Mouse (Mus musculus) thymus, adult 18-20 months (tissue): ENCODE results near the gene Klrb1c.
"Not testable (repeated sequence)": the region's sequence is repeated elsewhere in the genome, so short reads cannot be mapped to it uniquely, and the experiment has no call there.

ENCODE experiments used
- DNase-seq, 2 experiments: peaks; one replicate each; pipeline ENCODE4 v3.0.0; 2022; ENCODE audit warnings: mixed read lengths in 2 of 2

Klrb1c gene

DNA sequence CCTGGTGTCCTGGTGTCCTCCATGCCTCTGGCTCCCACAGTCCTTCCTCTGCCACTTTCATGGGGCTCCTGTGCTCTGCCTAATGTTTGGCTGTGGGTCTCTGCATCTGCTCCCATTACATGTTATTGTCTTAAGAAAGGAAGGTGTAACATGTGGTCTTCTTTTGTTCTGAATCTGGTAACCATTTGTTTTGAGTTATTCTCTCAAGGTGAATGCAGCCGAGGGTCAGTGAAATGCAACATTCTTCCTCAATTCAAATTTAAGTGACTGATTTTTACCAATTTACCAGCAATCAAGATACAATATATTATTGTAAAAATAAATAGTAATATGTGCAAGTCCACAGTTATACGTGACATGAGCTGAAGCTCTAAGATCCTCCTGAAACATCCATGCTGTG is at the start of gene Klrb1c:
Klrb1c (minus strand) TSS at position 101 of the 400 bp plus-strand sequence.
- DNase-seq: no peak

DNA sequence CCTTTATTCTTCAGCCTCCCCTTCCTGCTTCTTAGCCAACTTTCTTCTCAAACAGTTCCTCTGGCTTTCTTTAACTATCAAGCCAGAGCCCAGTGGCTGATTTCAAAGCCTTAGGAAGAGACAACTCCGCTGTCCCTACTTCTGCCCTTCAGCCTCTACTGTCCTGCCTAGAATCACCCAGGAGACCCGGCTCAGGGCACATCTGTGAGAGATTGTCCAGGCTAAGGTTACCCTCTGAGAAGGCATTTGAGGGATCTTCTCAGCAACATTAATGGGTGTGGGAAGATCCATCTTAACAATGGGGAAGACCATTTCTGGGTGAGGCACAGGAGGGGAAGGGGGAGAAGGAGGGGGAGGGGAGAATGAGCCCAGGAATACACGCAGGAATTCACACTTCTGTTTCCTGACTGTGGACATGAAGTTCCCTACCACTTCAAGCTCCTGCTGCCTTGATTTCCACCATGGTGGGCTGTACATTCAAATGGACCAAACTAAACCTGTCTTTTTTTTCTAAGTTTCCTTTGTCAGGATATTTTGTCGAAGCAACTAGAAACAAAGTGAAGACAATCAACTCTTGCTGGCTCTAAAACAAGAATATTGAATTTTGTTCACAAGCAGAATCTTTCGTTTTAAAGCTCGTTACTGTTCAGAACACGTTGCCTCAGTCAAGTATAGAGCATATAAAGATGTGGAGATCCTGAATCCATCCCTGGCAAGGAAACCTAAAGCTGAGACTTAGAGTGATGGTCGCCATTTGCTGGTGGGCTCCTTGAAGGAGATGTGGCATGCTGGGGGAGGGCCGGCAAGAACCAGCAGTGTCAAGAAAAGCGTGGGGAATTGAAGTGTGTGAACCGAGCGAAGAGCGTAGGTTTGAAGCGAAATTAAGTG is 48.7 kb upstream of the Klrb1c start:
- peak in 1 of 2 experiments; percentile 53 for DNase-seq

DNA sequence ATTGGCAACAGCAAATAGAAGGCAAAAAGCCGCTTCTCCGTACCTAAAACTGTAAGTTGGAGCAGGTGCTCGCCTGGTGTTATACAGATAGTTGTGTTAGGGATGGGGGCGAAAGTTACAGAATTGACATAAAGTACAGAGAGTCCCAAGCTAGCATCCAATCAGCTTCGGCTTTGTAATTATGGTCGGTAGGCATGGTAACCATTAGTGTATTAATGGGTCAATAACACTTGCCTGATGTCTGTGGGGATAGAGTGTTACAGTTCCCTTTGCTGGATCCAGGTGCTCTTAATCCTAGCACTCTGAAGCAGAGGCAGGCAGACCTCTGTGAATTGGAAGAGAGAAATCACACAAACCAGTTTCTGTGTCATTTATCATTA is 47.9 kb upstream of the Klrb1c start:
- no peak for DNase-seq

DNA sequence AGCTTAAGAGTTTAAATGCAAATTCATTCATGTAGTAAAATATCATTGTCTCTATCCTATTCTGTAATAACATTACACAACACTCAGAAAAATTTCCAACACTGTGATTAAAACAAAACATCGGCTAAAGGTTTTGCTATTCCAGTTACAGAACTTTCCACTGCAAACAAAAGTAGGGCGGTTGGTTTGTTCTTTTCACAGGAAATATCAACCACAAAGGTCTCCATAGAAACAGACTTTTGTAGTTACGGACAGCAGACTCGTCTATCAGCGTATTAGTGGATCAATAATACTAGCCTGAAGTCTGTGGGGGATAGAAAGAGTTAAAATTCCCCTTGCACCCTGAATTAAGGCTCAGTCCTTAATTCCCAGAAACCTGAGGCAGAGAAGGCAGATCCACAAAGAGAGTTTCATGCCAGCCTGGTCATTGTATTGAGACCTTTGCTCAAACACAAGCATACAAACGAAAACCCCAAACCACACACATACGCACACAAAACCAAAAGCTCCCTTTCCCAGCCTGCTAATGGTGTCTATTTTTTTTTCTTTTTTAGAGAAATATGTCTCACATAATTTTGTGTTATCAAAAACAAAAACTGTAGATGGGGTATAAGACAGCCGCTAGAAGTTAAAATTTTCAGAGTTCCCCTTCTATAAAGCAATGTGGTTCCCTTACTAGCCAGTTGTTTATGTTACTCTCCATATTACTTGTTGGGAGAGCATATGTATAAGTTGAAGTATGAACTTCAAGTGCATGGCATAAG is 47.4 kb upstream of the Klrb1c start:
- DNase-seq: no peak

DNA sequence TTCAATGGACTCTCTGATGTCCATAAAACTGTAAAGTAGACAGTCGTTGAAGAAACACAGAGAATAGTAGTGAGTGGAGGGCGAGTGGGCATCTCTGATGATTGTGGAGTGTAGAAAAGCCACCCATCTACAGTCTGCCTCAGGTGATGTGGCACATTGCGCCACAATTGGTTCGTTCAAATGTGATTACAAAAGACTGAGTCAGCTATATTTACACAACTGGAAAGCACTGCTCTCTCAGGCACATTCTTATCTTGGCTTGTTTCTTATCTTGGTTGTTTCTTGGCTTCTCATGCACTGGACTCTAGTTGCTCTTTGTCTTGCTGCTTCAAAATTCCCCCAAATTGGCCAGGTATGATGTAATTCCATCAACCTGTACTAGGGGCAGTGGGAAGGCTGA is 46.6 kb upstream of the Klrb1c start:
- no peak for DNase-seq

DNA sequence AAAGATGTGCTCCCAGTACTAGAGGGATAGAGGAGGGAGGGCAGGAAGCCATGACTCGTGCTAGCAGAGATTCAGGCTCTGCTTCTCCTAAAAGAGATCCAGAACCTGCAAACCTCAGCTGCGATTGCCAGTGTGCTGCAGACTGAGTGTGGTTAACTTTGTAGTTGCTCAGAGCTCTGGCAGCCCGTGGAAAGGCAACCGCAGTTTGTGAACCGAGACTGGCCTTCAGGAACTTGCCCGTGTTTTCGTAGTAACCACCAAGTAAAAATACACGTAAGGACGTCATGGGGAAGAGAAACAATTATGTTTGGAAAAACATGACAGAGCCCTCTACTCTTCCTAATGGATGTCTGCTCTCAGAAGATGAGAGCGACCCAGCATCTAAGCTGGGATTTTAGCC is 44.0 kb upstream of the Klrb1c start:
- no peak for DNase-seq

DNA sequence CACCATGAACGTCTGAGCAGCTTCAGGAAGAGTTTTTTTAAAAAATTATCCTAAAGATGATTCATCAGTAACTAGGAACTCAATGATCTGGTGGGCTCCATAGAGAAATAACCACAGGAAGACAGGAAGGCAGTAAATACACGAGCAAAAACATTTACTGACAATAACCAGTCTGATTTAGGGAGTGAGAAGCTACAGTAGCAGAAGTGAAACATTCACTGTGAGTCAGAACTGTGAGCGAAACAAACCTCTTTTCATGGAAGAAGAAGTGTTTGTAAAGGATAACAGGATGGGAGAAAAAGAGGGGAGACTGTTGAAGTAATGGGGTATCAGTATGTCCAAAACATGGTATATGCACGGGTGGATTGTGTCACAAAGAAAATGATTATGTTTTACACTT is 40.8 kb upstream of the Klrb1c start:
- no peak for DNase-seq

DNA sequence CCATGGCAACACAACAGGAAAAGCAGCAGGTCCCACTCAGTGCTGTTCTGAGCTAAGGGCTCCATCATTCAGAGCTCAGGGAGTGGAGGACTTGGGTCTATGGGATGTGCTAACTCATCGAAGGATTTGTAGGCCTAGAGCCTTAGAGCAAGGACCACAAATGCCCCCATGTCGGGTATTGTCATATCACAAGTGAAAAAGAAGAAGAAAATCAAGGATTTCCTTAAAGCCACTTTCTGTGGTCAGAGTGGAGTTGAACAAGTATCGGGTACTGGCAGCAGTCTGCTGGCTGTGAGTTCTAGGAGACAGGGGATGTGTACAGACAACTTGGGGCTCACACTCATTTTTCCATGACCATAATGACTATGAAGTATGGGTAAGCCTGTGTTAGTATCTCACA is 37.8 kb upstream of the Klrb1c start:
- no peak for DNase-seq

DNA sequence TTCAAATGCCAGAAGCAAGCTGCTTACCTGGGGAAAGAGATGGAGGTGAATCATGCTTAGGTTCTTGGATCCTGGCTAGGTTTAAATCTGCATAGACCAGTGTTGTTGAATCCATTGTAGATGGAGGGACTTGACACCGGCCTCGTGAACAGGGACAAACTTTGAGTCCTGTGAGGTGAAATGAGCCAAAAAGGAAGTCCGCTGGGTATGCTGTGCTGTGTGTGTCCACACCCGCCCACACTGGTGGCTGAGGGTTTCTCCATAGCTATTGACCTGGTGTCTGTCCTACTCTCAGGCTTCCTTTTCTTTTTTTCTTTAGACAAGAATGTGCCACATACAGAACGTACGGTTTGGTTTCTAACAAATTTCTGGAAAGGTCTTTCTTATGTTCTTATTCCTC is 37.1 kb upstream of the Klrb1c start, which contains the start of the genes Gm44511 and Klrb1b:
Gm44511 (minus strand) TSS at position 184 of the 400 bp plus-strand sequence.
Klrb1b (minus strand) TSS at position 200 of the 400 bp plus-strand sequence.
- DNase-seq: no peak

DNA sequence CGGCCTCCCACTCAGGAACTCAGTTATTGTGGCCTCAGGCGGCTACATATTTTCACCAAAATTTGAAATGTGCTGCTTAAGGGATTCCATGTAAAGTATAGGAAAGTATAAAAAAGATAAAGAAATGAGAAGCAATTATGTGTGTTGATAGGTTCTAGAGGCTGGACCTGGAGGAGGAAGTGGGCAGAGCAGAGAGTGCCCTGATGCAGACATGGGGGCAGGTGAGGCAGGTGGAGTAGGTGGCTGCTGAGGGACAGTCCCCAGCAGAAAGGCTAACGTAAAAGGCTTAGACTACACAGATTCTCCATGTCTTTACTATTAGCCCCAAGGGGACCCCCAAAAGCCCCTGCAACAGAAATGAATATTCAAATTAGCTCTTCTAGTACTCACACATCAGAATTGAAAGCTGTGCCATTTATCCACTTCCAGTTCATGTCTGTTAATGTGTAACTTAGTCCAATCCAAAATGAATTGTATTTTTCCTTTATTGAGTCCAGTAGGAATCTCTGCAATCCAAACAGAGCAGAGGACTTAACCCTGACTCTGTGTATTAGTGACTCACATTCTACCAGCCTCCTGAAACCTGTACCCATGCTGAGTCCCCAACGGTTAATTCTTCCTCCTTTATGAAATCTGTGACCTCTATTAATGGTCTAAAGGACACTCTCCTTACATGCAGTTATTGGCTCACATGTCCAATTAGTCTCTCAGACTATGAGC is 29.2 kb upstream of the Klrb1c start:
- DNase-seq: no peak

DNA sequence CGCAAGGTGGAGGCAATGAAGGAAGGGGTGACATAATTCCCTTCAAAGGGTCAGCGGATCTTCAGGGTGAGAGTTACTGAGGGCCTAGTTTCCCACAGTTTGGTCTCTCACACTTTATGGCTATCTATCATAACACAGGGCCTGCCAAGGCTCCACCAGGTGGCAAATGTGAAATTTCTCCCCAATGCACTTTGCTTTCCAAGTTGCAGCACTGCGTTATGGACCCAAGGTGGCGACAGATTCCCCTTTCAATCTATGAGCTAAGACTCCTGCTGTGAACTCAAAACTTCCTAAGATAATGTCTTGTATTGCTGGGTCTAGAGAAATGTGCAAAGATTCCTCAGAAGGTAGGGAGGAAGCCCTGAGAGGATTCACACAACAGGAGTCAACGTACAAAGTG is 19.5 kb upstream of the Klrb1c start:
- peak; percentile 46 to 58 for DNase-seq

DNA sequence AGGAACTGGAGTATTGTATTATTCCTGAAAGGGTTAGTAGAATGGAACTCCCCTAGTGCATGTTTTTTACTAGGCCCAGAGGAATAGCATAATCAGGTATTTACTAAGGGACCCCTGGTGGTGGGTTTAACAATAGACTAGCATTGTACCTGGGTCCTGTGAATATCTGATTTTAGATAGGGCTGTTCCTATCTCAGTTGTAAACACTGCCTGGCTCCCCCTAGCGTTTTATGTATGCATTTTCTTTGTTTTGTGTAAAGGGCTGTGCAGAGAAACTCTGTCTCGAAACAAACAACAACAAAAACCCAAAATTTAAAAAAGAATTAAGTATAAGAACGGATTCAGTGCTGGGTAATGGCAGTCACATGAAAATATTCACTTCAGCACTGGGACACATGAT is 18.0 kb upstream of the Klrb1c start:
- DNase-seq: no peak

DNA sequence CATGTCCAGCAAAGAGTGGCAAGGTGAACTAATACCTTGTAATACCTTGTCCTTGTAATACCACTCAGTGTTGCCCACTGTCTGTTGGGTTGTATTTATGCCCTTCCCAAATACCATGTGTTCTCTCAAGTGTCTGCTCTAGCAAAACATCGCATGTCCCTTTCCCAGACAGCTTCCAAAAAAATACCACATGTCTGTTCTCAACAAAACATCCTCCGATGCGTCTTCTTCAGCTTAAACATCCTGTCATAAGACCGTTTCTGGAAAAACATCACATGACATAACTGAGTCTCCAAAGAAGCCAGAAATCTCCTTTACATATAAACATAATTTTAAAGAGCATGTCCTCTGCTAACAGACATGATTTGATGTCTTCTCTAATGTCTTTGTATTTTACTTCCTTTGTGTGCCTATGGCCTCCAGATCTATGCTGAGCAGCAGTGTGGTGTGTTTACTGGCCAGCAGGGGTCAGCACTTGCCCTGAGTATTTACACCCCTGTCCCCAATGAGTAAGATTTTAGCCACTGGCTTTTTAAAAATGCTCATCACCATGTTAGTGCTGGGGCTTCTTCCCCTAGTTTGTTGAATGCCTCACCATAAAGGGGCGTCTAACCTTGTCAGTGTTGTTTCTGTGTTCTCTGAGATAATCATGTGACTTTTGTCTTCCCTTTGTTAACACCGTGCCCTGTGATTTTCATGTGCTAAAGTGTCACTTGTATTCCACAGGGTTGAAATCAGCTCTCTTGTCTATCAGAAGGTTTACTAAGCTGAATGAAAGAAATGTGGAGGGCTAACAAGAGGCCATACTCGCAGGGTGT is 16.0 kb upstream of the Klrb1c start:
- DNase-seq: not testable (repeated sequence)

DNA sequence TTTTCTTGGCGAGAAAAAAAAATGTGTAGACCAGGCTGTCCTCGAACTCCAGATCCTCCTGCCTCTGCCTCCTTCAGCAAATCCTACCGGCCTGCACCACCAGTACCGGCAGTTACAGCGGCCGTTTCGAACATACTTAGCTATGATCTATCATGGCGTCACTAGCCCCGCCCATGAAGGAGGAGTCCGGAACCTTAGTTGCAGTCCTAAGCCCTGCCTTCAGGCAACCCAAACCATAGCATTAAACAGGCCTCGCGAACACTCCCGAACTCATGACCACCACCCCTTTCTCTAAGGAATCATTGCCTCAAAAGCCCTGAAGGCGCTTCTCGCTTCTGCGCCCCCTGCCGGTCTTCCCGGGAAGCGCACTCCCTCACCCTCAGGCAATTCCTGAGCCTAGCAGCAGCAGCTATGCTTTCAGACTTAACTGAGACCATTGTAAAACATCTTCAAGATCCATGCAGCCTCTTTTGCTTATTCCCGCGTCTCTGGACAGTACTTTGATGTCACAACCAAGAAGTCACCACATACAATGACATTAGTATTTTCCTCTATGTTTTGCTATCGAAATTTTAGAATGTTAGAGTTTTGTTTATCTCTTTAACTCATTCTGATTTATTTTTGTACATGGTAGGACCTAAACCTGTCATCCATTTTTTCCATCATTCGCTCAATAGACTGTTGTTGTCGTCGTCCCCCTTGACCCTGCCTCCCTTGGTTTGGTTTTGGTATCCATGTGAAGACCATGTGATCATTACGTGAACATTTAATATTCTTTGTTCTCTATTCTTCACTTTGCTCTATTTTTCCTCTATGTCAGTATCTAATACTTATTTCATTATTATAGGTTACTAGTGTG is 14.2 kb upstream of the Klrb1c start:
- DNase-seq: peak; percentile 83 to 90

DNA sequence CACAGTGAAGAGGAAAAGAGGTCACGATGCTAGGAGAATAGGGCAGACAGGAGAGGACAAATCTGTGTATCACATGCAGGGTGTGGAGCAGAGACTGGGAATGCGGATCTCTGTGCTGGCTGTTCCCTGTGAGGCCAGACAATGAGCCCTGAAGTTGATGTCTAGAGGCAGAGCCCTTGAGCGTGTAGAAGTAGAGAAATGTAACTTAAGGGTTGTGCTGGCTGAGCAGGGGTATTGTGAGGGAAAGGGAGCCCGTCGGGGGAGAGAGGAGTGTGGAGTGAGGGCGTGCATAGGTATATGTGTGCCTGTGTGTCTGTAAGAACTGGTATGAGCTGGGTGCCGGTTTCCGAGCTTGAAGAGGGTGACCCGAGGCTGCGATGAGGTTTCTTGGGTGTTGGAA is 13.5 kb upstream of the Klrb1c start:
- DNase-seq: no peak

DNA sequence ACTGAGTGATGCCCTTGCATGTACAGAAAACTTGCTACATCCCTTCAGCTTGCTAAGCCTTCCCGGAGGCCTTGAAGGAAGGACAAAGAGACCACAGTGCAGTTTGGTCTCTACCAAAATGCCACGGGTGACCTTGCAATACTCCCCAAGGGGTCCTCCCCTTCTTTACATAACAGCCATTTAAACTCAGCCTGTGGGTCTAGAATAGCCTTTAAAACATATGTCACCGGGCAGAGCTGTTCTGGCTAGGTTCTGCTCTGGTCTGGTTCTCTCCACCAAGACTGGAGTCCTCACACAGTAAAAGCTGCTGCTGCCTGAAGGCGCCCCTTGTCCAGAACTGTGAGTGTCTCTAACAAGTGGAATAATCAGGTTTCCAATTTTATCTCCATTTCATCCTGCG is 11.7 kb upstream of the Klrb1c start:
- not testable (repeated sequence) for DNase-seq

DNA sequence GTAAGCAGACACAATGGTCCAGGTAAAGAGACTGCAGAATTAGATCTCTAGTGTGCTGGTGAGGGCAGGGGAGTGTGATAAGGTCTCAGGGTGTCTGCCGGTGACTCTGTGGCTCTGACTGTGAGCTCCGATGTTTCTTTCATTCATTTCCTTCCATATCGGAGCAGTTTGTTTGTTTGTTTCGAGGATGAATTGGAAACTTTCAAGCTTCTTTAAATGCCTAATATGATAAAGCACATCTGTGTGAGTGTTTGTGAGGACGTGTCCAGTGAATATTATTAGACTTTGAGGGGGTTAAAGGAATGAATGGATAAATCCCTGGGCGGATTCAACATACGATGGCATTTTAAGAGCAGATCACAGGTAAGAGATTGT is 10.9 kb upstream of the Klrb1c start:
- no peak for DNase-seq

DNA sequence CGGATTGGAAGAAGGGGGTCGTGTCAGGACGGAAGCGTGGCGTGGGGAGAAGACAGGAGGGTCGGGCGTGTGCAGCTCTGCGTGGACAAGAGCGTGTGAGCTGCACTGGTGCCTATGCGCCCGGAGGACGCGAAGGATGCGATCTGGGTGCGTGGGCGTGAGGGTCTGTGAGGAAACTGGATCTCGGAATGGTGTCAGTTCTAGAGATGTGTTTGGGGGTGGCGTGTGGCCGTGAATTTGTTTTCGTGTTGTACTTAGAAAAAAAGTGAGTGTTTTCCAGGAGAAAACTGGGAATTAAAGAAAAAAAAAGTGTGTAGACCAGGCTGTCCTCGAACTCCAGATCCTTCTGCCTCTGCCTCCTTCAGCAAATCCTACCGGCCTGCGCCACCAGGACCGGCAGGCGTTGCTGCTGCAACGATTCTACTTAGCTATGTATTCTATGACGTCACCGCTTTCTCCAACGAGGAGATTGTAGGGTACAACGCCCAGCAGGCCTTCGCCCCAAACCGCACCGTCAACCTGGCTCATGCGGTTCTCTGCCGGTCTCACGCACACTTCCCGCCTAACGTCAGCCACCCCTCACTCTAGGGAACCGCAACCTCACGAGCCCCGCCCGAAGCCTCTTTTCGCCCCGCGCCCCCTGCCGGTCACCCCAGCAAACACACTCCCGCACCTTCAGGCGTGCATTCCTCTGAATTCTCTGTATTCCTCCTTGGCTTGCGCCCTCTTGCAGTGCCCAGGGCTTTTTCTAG is 10.3 kb upstream of the Klrb1c start:
- peak; percentile 57 to 72 for DNase-seq

DNA sequence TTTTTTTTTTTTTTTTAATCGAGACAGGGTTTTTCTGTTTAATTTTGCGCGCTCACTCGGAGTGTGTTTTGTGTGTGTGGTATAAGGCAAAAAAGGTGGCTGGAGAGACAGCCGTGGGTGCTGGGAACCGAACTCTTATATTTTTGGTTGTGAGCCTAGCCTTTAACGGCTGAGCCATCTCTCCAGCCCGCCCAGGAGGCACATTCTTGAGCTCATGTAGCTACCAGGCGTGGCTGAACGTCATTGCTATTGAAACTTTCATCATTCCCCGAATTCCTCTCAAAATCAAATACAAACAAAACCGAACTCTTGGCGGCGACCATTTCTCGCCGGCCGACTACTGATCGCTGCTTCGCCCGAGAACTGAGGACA is 9.7 kb upstream of the Klrb1c start:
- peak in 1 of 2 experiments; percentile 57 for DNase-seq

DNA sequence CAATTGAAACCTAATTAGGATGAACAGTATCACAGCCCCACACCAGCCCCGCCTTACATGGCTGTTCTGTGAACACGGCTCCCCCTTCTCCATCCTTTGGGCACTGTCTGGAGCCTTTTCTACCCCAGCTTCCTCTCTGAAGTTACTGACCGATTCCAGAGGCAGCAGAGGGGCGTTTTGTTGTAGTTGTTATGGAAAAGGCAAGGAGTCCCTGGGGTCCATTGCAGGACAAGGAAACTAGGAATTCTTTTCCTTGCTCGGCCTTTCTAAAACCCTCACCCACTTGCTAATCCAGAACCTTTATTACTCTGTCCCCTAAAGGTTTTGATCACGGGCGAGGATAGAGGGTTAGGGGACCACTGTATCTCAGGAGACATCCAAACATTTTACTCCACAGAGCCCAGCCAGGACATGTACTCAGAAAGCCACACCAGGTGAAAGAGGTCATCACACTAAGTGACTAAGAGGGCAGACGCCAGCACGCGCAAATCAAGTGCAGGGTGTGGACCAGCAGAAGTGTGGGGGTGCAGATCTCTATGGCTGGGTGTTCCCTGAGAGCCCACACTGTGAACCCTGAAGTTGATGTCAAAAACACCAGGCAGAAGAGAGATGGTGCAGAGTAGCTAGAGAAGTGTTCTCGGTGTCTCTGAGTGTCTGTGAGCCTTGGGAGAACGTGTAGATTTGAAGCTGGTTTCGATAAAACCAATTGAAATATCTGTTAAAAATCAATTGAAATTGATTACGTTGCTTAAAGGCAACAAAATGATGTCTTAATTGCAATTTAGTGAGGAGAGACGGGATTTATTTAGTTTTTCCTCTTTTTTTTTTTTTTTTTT is 9.1 kb upstream of the Klrb1c start:
- DNase-seq: no peak
